In the genomic region with DNA sequence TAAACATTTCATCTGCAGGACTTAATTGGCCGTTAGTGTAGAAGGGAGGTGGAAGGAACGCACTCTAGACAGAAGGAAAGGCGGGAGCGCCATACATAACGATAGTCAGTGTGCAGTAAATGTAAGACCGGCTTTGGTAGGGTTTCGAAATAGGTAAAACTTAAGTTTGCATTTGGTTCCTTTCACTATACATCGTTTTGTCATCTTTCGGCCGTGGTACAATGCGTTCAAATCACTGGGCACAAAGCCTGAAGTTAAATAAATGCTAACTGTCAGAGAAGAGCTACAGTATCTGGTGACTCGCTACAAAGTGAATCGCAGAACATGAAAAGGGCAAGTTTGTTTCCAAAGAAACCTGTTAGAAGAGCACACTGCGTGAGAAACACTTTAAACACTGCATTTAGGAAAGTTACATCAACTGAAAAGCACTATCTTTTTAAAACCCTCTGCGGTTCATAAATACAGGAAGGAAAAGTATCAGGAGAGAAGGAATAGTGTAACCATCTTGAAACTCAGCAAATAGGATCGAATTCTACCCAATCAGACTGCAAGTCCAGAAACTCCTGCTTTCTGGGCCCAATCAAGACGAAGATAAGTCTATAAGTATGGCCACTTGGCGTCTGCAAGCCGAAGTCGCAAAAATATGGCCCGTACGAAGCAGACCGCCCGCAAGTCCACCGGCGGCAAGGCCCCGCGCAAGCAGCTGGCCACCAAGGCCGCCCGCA, we compare ENCODE assay signal across 8 mouse cellular contexts. TPM values are rescaled to one million over a fixed set of nuclear protein-coding genes. Genes with fewer than 3 reads are reported as not detected.
DNase-seq lines count a peak whose midpoint lies in the region; ATAC-seq and TF ChIP-seq lines count a peak whose summit lies in the region.

A gene (plus strand): TSS at position 604 of the 725 bp plus-strand sequence.

- peak within 1 kb of the TSS; percentile 49 for H3K4me3 ChIP-seq in embryonic facial prominence, embryonic 12.5 days
- H3K4me3 ChIP-seq in kidney, adult 2 months (ENCODE audit: insufficient read depth, low read depth, low read length): peak within 1 kb of the TSS; percentile 62
- H3K4me3 ChIP-seq in limb, embryonic 12.5 days (replicated peaks): peak within 1 kb of the TSS; percentile 53
- H3K4me3 ChIP-seq in midbrain, embryonic 14.5 days (replicated peaks; ENCODE audit: low read depth, low read length): peak within 1 kb of the TSS; percentile 40
- peak within 1 kb of the TSS; percentile 73 for H3K4me3 ChIP-seq in spleen, adult 2 months (ENCODE audit: extremely low read depth, insufficient read depth, insufficient read length)

- ATAC-seq in embryonic facial prominence, embryonic 12.5 days (ENCODE audit: insufficient number of reproducible peaks, insufficient read depth, low FRiP score, low TSS enrichment): peak; percentile 68
- peak; percentile 60 for ATAC-seq in limb, embryonic 12.5 days (ENCODE audit: insufficient number of reproducible peaks, insufficient read depth, low FRiP score, low TSS enrichment, low read depth)
- ATAC-seq in midbrain, embryonic 14.5 days (ENCODE audit: low FRiP score, low TSS enrichment): peak; percentile 71

- H3K9me3 ChIP-seq in embryonic facial prominence, embryonic 12.5 days: no peaks in the 10 kb centered on the region
- no peaks in the 10 kb centered on the region for H3K9me3 ChIP-seq in limb, embryonic 12.5 days
- no peaks in the 10 kb centered on the region for H3K9me3 ChIP-seq in midbrain, embryonic 14.5 days (ENCODE audit: control insufficient read depth, low read length)

- no peaks in the 10 kb centered on the region for H3K27me3 ChIP-seq in embryonic facial prominence, embryonic 12.5 days
- no peaks in the 10 kb centered on the region for H3K27me3 ChIP-seq in kidney, adult 2 months (replicated peaks; ENCODE audit: control insufficient read depth, insufficient read depth, low read length)
- H3K27me3 ChIP-seq in limb, embryonic 12.5 days: no peaks in the 10 kb centered on the region
- no peaks in the 10 kb centered on the region for H3K27me3 ChIP-seq in midbrain, embryonic 14.5 days (ENCODE audit: control insufficient read depth, insufficient read depth, low read length)
- H3K27me3 ChIP-seq in spleen, adult 2 months (ENCODE audit: control insufficient read depth, insufficient read depth, low read length): no peaks in the 10 kb centered on the region

- peaks cover 17% of the 10 kb centered on the region for H3K4me1 ChIP-seq in embryonic facial prominence, embryonic 12.5 days
- H3K4me1 ChIP-seq in kidney, adult 2 months (ENCODE audit: control insufficient read depth, insufficient read depth, low read length): peaks cover 8% of the 10 kb centered on the region; the same call in 1 of the 2 replicates
- peaks cover 22% of the 10 kb centered on the region for H3K4me1 ChIP-seq in limb, embryonic 12.5 days (replicated peaks)
- H3K4me1 ChIP-seq in midbrain, embryonic 14.5 days (ENCODE audit: control insufficient read depth, insufficient read depth, low read length): peaks cover 18% of the 10 kb centered on the region
- H3K4me1 ChIP-seq in spleen, adult 2 months (ENCODE audit: control insufficient read depth, insufficient read depth, insufficient read length): peaks cover 7% of the 10 kb centered on the region; the same call in 1 of the 2 replicates

- peak; percentile 92 for DNase-seq in 3T3-L1 (ENCODE audit: low read depth, low spot score)
- peak; percentile 80 to 84 for DNase-seq in adrenal gland, postnatal 36 days
- peak; percentile 85 to 89 for DNase-seq in heart, adult 18-20 months
- DNase-seq in kidney, adult 2 months: peak; percentile 91
- peak; percentile 88 for DNase-seq in midbrain, embryonic 14.5 days
- DNase-seq in spleen, adult 2 months (ENCODE audit: low read depth in 1 of 2, low spot score in 2 of 2): peak; percentile 69 to 75

- WGBS in embryonic facial prominence, embryonic 12.5 days: 23% methylated on average over 30 of the region's 30 CpGs
- 14% methylated on average over 30 of the region's 30 CpGs for WGBS in kidney, adult 2 months
- 24% methylated on average over 30 of the region's 30 CpGs for WGBS in limb, embryonic 12.5 days
- WGBS in midbrain, embryonic 14.5 days: 22% methylated on average over 30 of the region's 30 CpGs
- WGBS in spleen, adult 2 months: 21% methylated on average over 30 of the region's 30 CpGs

- TF ChIP-seq POLR2A in kidney, adult 2 months (IDR thresholded peaks at IDR 0.05; ENCODE audit: low read depth, low read length): peak; percentile 74
- peak; percentile 94 for TF ChIP-seq POLR2A in spleen, adult 2 months (IDR thresholded peaks at IDR 0.05; ENCODE audit: low read depth, low read length)

- H3K9ac ChIP-seq in embryonic facial prominence, embryonic 12.5 days: peak within 1 kb of the TSS; percentile 72
- H3K9ac ChIP-seq in limb, embryonic 12.5 days (replicated peaks): peak within 1 kb of the TSS; percentile 75
- peak within 1 kb of the TSS; percentile 39; the same call in 1 of the 2 replicates for H3K9ac ChIP-seq in midbrain, embryonic 14.5 days (replicated peaks; ENCODE audit: low read length)

- no peak for TF ChIP-seq CTCF in kidney, adult 2 months (conservative IDR thresholded peaks at IDR 0.05; ENCODE audit: insufficient read depth, insufficient read length, low read depth, low read length)
- no peak for TF ChIP-seq CTCF in spleen, adult 2 months (IDR thresholded peaks at IDR 0.05; ENCODE audit: extremely low read depth, insufficient read depth, insufficient read length, insufficient replicate concordance)

- H3K27ac ChIP-seq in embryonic facial prominence, embryonic 12.5 days: peak within 1 kb of the TSS; percentile 98
- H3K27ac ChIP-seq in kidney, adult 2 months (ENCODE audit: insufficient read depth, low read depth, low read length): peak within 1 kb of the TSS; percentile 91
- H3K27ac ChIP-seq in limb, embryonic 12.5 days: peak within 1 kb of the TSS; percentile 98
- H3K27ac ChIP-seq in midbrain, embryonic 14.5 days (replicated peaks; ENCODE audit: low read depth, low read length): peak within 1 kb of the TSS; percentile 79
- H3K27ac ChIP-seq in spleen, adult 2 months (ENCODE audit: insufficient read depth, low read length): peak within 1 kb of the TSS; percentile 97

- no peaks in the 10 kb centered on the region for H3K36me3 ChIP-seq in embryonic facial prominence, embryonic 12.5 days
- no peaks in the 10 kb centered on the region for H3K36me3 ChIP-seq in kidney, adult 2 months (ENCODE audit: control insufficient read depth, insufficient read depth, low read length)
- H3K36me3 ChIP-seq in limb, embryonic 12.5 days: no peaks in the 10 kb centered on the region
- no peaks in the 10 kb centered on the region for H3K36me3 ChIP-seq in midbrain, embryonic 14.5 days (ENCODE audit: control insufficient read depth, insufficient read depth, low read length)
- no peaks in the 10 kb centered on the region for H3K36me3 ChIP-seq in spleen, adult 2 months (ENCODE audit: control insufficient read depth, insufficient read depth, low read length)

- H3K4me2 ChIP-seq in embryonic facial prominence, embryonic 12.5 days (replicated peaks): peak within 1 kb of the TSS; percentile 68
- peak within 1 kb of the TSS; percentile 77 for H3K4me2 ChIP-seq in limb, embryonic 12.5 days
- peak within 1 kb of the TSS; percentile 91 for H3K4me2 ChIP-seq in midbrain, embryonic 14.5 days (ENCODE audit: low read length)

RNA-seq across cellular contexts. Expression of the gene that starts here (rescaled TPM):
- total RNA-seq in adrenal gland, postnatal 36 days (2021): 100 to 1,000 TPM in 1 of 2 experiments, 10 to 100 TPM in 1; 100.0 to 108 TPM
- 92.4 and 92.9 TPM in 2 replicates for polyA plus RNA-seq in embryonic facial prominence, embryonic 12.5 days (2016; fragmentation: Nextera tagmentation; extraction: Ambion mirVana)
- 10 to 100 TPM; 16.8 to 21.7 TPM for total RNA-seq in heart, adult 18-20 months (2021)
- 10.1 and 14.1 TPM in 2 replicates for polyA plus RNA-seq in kidney, adult 2 months (2012; rRNA removed)
- polyA plus RNA-seq in limb, embryonic 12.5 days (2016; fragmentation: Nextera tagmentation; extraction: Ambion mirVana): 95.3 and 139 TPM in 2 replicates
- polyA plus RNA-seq in midbrain, embryonic 14.5 days (2014; fragmentation: Nextera tagmentation; extraction: Ambion mirVana): 19.3 and 20.1 TPM in 2 replicates
- 102 and 177 TPM in 2 replicates for polyA plus RNA-seq in spleen, adult 2 months (2012; rRNA removed)

Comparison
In these comparisons a context has a peak if more than half of its experiments do, and no peak if none do; other contexts are left out.
1. Peak in every context shown above with its lines: DNase-seq, ATAC-seq, H3K4me3 ChIP-seq and H3K27ac ChIP-seq.
2. RNA of the gene that starts here (total RNA-seq): 100.0 to 108 TPM in adrenal gland, postnatal 36 days; 16.8 to 21.7 TPM in heart, adult 18-20 months; every median in the first group is over 4 times any median in the second.